Mouse (Mus musculus): ENCODE measurements at regions not wholly inside any gene's neighbourhood (a gene's known extent, or its start where the extent isn't known, plus 50 kb on each side); places are given as distances from the start of the nearest gene placed in this dataset.
A peak's percentile ranks its signal among the peaks of the same experiment; 100 is the strongest.

GRCm38 (mm10) chr2:74075566-74075965 is 164.4 kb upstream of the Atp5g3 start:
- Histone ChIP-seq H3K27ac (no peak overlapping the region), H3K9me3 (no peaks in the 10 kb centered on the region), H3K4me2 (no peak overlapping the region), H3K36me3 (no peaks in the 10 kb centered on the region), H3K4me1 (peaks cover 21% of the 10 kb centered on the region; the same call in 1 of the 2 replicates), H3K9ac (no peak overlapping the region), H3K4me3 (no peak overlapping the region), H3K27me3 (no peaks in the 10 kb centered on the region)
- 22% methylated on average over 1 of the region's 1 CpGs for WGBS
- no peak for ATAC-seq (ENCODE audit: insufficient number of reproducible peaks, low FRiP score, low TSS enrichment, low read depth)

- no peak for ATAC-seq (ENCODE audit: insufficient number of reproducible peaks, low FRiP score, low TSS enrichment, low read depth)
- Histone ChIP-seq H3K9ac (no peak overlapping the region), H3K27me3 (no peaks in the 10 kb centered on the region), H3K4me1 (peaks cover 21% of the 10 kb centered on the region; the same call in 1 of the 2 replicates), H3K36me3 (no peaks in the 10 kb centered on the region), H3K4me3 (no peak overlapping the region), H3K4me2 (no peak overlapping the region), H3K27ac (no peak overlapping the region), H3K9me3 (no peaks in the 10 kb centered on the region)
- WGBS = 94% methylated on average over 1 of the region's 1 CpGs
These were observed 162.3 kb upstream of the Atp5g3 start for GRCm38 (mm10) chr2:74073396-74073795.

DNA sequence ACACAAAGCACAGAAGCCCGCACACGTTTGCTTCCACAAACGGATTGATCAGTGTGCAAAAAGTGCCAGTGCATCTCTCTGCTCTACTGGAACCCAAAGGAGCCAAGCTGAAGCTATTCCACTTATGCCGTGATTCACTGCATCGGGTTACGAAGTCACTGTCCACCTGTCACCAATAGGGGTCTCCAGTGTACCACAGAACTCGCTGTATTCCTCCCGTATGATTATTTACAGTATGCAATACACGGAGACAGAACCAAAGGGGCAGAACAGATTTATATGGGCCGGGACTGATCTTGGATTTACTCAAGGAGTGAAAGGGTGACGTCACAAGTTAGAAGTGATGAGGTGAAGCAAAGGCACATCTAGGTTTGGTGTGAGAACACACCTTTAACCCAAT is 155.5 kb upstream of the Atp5g3 start:
- 0 out of 2 replicates have a peak, but pooled peaks cover 8% of the 10 kb centered on the region for H3K4me1 ChIP-seq
- no peak overlapping the region for H3K4me3 ChIP-seq
- no peak overlapping the region for H3K27ac ChIP-seq
- H3K4me2 ChIP-seq = no peak overlapping the region
- 2% methylated on average over 11 of the region's 11 CpGs for WGBS
- H3K9me3 ChIP-seq = no peaks in the 10 kb centered on the region
- no peaks in the 10 kb centered on the region for H3K36me3 ChIP-seq
- no peak overlapping the region for H3K9ac ChIP-seq
- peaks cover 7% of the 10 kb centered on the region; the same call in 1 of the 2 replicates for H3K27me3 ChIP-seq
- ATAC-seq (ENCODE audit: insufficient number of reproducible peaks, low FRiP score, low TSS enrichment, low read depth) = 0 out of 2 replicates have a peak, but pooled peaks have one; percentile 76

DNA sequence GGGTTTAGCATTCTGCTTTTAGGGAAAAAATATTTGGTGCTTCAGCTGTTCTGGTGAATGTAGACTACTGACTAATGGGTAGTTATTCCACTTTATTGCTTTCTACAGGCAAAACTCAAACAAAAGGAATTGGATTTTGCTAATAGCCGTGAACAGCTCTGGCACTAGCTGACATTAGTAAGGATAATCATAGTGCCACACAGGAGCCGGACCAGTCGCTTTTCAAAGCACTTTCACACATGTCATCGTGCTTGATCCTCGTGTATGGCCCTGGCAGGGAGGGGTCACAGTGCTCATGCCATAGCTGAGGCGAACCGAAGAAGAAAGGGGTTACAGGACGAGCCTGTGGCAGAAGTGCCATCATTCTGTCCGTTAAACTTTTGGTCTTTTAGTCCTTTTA is 153.2 kb upstream of the Atp5g3 start:
- Histone ChIP-seq H3K9ac (no peak overlapping the region), H3K4me3 (no peak overlapping the region), H3K4me1 (0 out of 2 replicates have a peak, but pooled peaks cover 8% of the 10 kb centered on the region), H3K27me3 (peaks cover 10% of the 10 kb centered on the region; the same call in 1 of the 2 replicates), H3K9me3 (no peaks in the 10 kb centered on the region), H3K4me2 (no peak overlapping the region), H3K27ac (no peak overlapping the region), H3K36me3 (no peaks in the 10 kb centered on the region)
- no peak for ATAC-seq (ENCODE audit: insufficient number of reproducible peaks, low FRiP score, low TSS enrichment, low read depth)
- 64% methylated on average over 9 of the region's 9 CpGs for WGBS

DNA sequence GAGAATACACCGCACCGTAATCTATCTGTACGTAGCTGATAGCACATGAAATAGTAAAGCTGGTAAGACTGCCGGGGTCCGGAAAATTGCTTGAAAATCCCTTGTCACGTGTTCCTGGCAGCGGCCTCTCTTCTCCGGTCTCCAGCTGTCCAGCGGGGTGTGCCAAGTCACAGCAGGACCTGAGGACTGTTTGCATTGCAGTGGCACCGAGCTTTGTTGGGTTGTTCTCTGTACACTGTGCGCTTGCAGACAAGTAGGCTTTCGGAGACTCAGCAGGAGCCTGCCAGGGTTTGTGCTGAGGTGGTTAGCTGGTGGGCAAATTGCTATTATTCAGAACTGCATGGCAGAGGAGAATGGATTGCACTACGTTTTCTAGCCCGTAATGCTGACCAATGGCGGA is 152.7 kb upstream of the Atp5g3 start:
- Histone ChIP-seq H3K4me2 (peak overlapping the region; percentile 30), H3K9ac (no peak overlapping the region), H3K36me3 (no peaks in the 10 kb centered on the region), H3K27me3 (peaks cover 10% of the 10 kb centered on the region; the same call in 1 of the 2 replicates), H3K9me3 (no peaks in the 10 kb centered on the region), H3K4me1 (0 out of 2 replicates have a peak, but pooled peaks cover 8% of the 10 kb centered on the region), H3K4me3 (peak overlapping the region; percentile 21), H3K27ac (no peak overlapping the region)
- 47% methylated on average over 15 of the region's 15 CpGs for WGBS
- no peak for ATAC-seq (ENCODE audit: insufficient number of reproducible peaks, low FRiP score, low TSS enrichment, low read depth)

GRCm38 (mm10) chr2:74063302-74063701 is 152.2 kb upstream of the Atp5g3 start:
- Histone ChIP-seq H3K9ac (no peak overlapping the region), H3K27ac (no peak overlapping the region), H3K27me3 (peaks cover 10% of the 10 kb centered on the region; the same call in 1 of the 2 replicates), H3K36me3 (no peaks in the 10 kb centered on the region), H3K4me2 (peak overlapping the region; percentile 30; the same call in 1 of the 2 replicates), H3K4me1 (0 out of 2 replicates have a peak, but pooled peaks cover 8% of the 10 kb centered on the region), H3K9me3 (no peaks in the 10 kb centered on the region), H3K4me3 (peak overlapping the region; percentile 21; the same call in 1 of the 2 replicates)
- WGBS = 38% methylated on average over 4 of the region's 4 CpGs
- no peak for ATAC-seq (ENCODE audit: insufficient number of reproducible peaks, low FRiP score, low TSS enrichment, low read depth)

GRCm38 (mm10) chr2:74042430-74042829 is 131.3 kb upstream of the Atp5g3 start:
- ATAC-seq (ENCODE audit: insufficient number of reproducible peaks, low FRiP score, low TSS enrichment, low read depth) = no peak
- Histone ChIP-seq H3K27ac (no peak overlapping the region), H3K4me2 (no peak overlapping the region), H3K36me3 (no peaks in the 10 kb centered on the region), H3K4me1 (no peaks in the 10 kb centered on the region), H3K27me3 (no peaks in the 10 kb centered on the region), H3K4me3 (no peak overlapping the region), H3K9me3 (no peaks in the 10 kb centered on the region), H3K9ac (no peak overlapping the region)
- 69% methylated on average over 6 of the region's 6 CpGs for WGBS

GRCm38 (mm10) chr2:74039580-74039979 is 128.5 kb upstream of the Atp5g3 start:
- 50% methylated on average over 6 of the region's 6 CpGs for WGBS
- Histone ChIP-seq H3K9ac (no peak overlapping the region), H3K4me2 (no peak overlapping the region), H3K9me3 (no peaks in the 10 kb centered on the region), H3K36me3 (no peaks in the 10 kb centered on the region), H3K27me3 (no peaks in the 10 kb centered on the region), H3K4me3 (no peak overlapping the region), H3K27ac (no peak overlapping the region), H3K4me1 (no peaks in the 10 kb centered on the region)
- ATAC-seq (ENCODE audit: insufficient number of reproducible peaks, low FRiP score, low TSS enrichment, low read depth) = no peak

- no peaks in the 10 kb centered on the region for H3K27me3 ChIP-seq
- WGBS = 85% methylated on average over 9 of the region's 9 CpGs
- no peak for ATAC-seq (ENCODE audit: insufficient number of reproducible peaks, low FRiP score, low TSS enrichment, low read depth)
- no peak overlapping the region for H3K4me3 ChIP-seq
- H3K4me2 ChIP-seq = no peak overlapping the region
- H3K36me3 ChIP-seq = no peaks in the 10 kb centered on the region
- H3K27ac ChIP-seq = no peak overlapping the region
- no peak overlapping the region for H3K9ac ChIP-seq
- no peaks in the 10 kb centered on the region for H3K4me1 ChIP-seq
- H3K9me3 ChIP-seq = no peaks in the 10 kb centered on the region
These were observed 124.9 kb upstream of the Atp5g3 start for GRCm38 (mm10) chr2:74036043-74036442.

GRCm38 (mm10) chr2:74032177-74033021 is 121.3 kb upstream of the Atp5g3 start:
- no peak overlapping the region for H3K27ac ChIP-seq
- H3K4me3 ChIP-seq = no peak overlapping the region
- ATAC-seq (ENCODE audit: insufficient number of reproducible peaks, low FRiP score, low TSS enrichment, low read depth) = no peak
- 53% methylated on average over 11 of the region's 11 CpGs for WGBS
- H3K4me1 ChIP-seq = peaks cover 3% of the 10 kb centered on the region; the same call in 1 of the 2 replicates
- H3K4me2 ChIP-seq = no peak overlapping the region
- no peaks in the 10 kb centered on the region for H3K27me3 ChIP-seq
- H3K36me3 ChIP-seq = no peaks in the 10 kb centered on the region
- H3K9me3 ChIP-seq = no peaks in the 10 kb centered on the region
- H3K9ac ChIP-seq = no peak overlapping the region

DNA sequence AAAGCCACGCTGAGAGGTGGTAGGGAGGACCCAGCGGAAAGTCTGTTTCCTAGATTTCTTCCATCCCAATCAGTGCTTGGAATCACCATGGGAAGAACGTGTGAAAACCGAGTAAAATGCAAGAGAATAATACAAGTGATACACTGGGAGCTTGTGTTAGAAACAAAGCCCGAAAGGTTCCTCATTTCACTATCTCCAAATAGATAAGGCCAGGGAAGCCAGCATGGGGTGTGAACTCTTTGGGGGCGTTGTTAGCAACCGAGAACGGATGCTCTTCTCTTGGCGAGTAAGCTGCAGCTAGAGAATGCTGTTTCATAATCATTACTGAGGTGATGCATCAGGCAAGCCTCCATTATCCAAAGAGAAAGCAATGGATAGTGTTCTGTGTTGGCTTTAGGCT is 118.8 kb upstream of the Atp5g3 start:
- Histone ChIP-seq H3K9ac (no peak overlapping the region), H3K27me3 (no peaks in the 10 kb centered on the region), H3K36me3 (no peaks in the 10 kb centered on the region), H3K9me3 (no peaks in the 10 kb centered on the region), H3K4me3 (no peak overlapping the region), H3K4me1 (peaks cover 3% of the 10 kb centered on the region; the same call in 1 of the 2 replicates), H3K27ac (no peak overlapping the region), H3K4me2 (no peak overlapping the region)
- WGBS = 91% methylated on average over 9 of the region's 9 CpGs
- no peak for ATAC-seq (ENCODE audit: insufficient number of reproducible peaks, low FRiP score, low TSS enrichment, low read depth)

DNA sequence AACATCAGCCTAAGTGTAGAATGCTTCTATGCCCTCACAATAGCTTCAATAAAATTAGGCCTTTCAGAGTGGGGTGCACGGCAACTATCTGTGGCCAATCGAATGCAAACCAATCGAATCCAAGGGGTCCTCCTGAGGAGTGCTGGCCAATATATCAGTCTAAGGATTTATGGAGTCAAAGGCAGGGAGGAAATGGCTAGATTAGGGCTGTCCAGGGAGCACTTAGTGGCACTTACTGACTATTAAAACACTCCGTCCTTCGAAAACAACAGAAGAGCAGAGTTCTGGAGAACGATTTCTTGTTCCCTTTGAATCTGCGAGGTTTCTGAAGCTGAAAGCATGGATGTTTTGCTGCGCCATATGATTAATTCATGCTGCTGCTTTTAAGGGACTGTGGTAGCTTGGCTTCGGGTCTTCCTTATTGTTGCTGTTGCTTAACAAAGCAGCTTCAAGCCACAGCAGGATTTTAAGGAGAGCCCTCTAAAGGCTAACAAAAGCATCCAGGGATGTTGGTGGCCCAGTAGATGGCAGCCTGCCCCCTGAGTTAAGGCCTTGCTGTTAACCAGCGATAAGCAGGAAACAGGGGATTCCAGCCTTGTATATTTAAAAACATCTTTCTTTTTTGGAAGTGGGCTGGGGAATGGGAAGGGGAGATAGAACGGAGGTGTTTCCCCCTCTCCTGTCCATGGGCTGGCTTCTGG is 116.4 kb upstream of the Atp5g3 start:
- 34% methylated on average over 11 of the region's 11 CpGs for WGBS
- Histone ChIP-seq H3K27me3 (no peaks in the 10 kb centered on the region), H3K9me3 (no peaks in the 10 kb centered on the region), H3K27ac (no peak overlapping the region; the same call in 1 of the 2 replicates), H3K4me2 (peak overlapping the region; percentile 25; the same call in 1 of the 2 replicates), H3K4me3 (no peak overlapping the region), H3K4me1 (peaks cover 3% of the 10 kb centered on the region; the same call in 1 of the 2 replicates), H3K9ac (no peak overlapping the region), H3K36me3 (no peaks in the 10 kb centered on the region)
- ATAC-seq (ENCODE audit: insufficient number of reproducible peaks, low FRiP score, low TSS enrichment, low read depth) = no peak

All from limb, embryonic 15.5 days (tissue).